Mouse (Mus musculus): ENCODE results near the gene Nobox.

- TF ChIP-seq CTCF (IDR thresholded peaks at IDR 0.05; ENCODE audit: control insufficient read depth, insufficient read depth, insufficient replicate concordance, low read depth, low read length), result no peak
- no peak for TF ChIP-seq POLR2A (IDR thresholded peaks at IDR 0.05; ENCODE audit: control insufficient read depth, low read depth, low read length)
Observed at GRCm38 (mm10) chr6:43260756-43261155, 48.6 kb downstream of the Nobox start.
